Mouse (Mus musculus): ENCODE measurements around the gene Gm44805. TPM values are rescaled to one million over a fixed set of nuclear protein-coding genes. Genes with fewer than 3 reads are reported as not detected.
A peak's percentile ranks its signal among the peaks of the same experiment; 100 is the strongest.

Gm44805 gene
- polyA plus RNA-seq, 1 experiment from 2014 or later, result not detected

DNA sequence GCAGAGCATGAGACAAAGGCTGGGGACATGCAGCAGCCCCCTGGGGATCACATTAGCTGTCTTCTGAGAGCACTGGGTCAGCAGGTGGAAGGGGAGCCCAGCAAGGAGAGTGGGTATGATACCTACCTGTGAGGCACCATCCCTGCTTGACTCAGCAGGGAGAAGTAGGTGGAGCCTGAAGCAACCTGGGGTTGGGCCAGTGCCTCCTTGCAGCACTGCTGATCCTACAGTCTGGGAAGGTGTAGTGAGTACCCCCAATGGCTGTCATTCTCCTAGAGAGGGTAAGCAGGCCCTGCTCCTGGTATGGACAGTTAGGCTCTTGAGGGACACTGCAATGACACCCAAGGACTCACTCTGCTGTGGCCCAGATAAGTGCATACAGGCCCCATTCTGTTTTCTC, 48.9 kb downstream of the Gm44805 start:
- Histone ChIP-seq H3K4me1 (ENCODE audit: control insufficient read depth, insufficient read depth, low read length) (peaks cover 2% of the 10 kb centered on the region; the same call in 1 of the 2 replicates), H3K27ac (ENCODE audit: low read depth, low read length) (no peak overlapping the region), H3K27me3 (replicated peaks; ENCODE audit: control insufficient read depth, insufficient read depth, low read length) (no peaks in the 10 kb centered on the region), H3K36me3 (ENCODE audit: control insufficient read depth, insufficient read depth, low read length) (peaks cover 55% of the 10 kb centered on the region), H3K4me3 (ENCODE audit: low read depth, low read length) (no peak overlapping the region), H3K4me2 (ENCODE audit: low read length) (no peak overlapping the region), H3K9ac (ENCODE audit: low read length) (no peak overlapping the region), H3K9me3 (replicated peaks; ENCODE audit: control insufficient read depth, low read length) (no peaks in the 10 kb centered on the region)
- no peak for DNase-seq (ENCODE audit: low spot score)
- no peak for ATAC-seq

DNA sequence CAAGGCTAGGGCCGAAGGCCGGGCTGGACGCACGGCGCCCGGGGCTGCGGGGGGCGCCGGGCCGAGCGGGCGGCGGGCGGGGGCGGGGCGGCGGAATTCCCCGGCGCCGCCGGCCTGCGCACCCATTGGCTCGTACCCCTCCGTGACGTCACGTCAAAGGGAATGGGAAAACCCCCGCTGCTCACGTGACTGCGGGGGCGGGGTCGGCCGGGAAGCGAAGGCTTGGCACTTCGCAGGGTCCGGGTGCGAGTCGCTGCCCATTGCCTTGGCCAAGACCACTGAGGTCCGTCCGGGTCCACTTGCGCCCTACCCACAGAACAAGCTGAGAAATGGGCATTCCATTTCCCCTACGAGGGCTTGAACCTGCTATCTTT, 51.9 kb downstream of the Gm44805 start, which contains the start of gene Relb:
Gene Relb, minus strand, starts transcription at position 78 of the 374 bp plus-strand sequence.
- no peaks in the 10 kb centered on the region for H3K27me3 ChIP-seq (replicated peaks; ENCODE audit: control insufficient read depth, insufficient read depth, low read length)
- peaks cover 25% of the 10 kb centered on the region for H3K36me3 ChIP-seq (ENCODE audit: control insufficient read depth, insufficient read depth, low read length)
- peak within 1 kb of the TSS; percentile 56; the same call in 1 of the 2 replicates for H3K27ac ChIP-seq (ENCODE audit: low read depth, low read length)
- peak; percentile 95 for DNase-seq (ENCODE audit: low spot score)
- H3K4me2 ChIP-seq (ENCODE audit: low read length), result peak within 1 kb of the TSS; percentile 98
- peak within 1 kb of the TSS; percentile 52; the same call in 1 of the 2 replicates for H3K9ac ChIP-seq (ENCODE audit: low read length)
- peaks cover 2% of the 10 kb centered on the region; the same call in 1 of the 2 replicates for H3K4me1 ChIP-seq (ENCODE audit: control insufficient read depth, insufficient read depth, low read length)
- no peaks in the 10 kb centered on the region for H3K9me3 ChIP-seq (replicated peaks; ENCODE audit: control insufficient read depth, low read length)
- peak within 1 kb of the TSS; percentile 67 for H3K4me3 ChIP-seq (ENCODE audit: low read depth, low read length)
- peak; percentile 78 for ATAC-seq
- 2% methylated on average over 36 of the region's 41 CpGs for WGBS

DNA sequence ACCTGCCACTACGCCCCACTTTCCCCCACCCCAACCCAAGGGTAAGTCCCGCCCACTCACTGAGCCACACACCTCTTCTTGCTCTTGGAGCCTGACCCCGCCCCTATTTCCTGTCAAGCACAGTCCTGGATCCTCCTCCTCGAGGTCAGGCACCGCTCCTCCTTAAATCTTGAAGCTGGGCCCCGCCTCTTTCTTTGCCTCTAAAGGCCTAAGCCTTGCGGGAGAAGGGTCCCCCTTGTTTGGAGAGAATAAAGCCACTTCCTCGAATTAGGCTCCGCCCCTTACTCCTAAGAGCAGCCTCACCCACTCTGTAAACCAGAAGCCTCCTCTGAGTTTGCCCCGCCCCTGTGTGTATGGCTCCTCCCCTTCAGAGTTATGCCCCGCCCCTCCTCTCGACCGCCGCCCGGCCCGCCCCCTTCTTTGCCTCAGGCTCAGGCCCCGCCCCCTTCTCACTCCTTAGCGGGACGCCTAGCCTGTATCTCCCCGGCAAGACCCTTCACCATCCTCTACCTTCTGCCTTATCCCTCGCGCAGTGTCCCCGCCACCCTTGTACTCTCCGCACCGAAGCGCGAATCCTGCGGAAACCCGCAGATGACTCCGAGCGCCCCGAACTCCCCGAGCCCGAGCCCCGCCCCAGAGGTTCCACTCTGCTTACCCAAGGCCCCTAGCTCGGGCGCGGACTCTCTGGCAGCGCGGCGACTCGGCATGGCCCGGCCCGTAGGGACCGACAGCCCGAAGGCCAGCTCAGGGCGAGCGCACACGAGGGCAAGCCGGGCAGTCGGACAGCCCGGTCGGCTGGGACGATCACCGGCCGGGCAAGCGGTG, 52.5 kb downstream of the Gm44805 start:
- peak; percentile 85 for DNase-seq (ENCODE audit: low spot score)
- Histone ChIP-seq H3K27me3 (replicated peaks; ENCODE audit: control insufficient read depth, insufficient read depth, low read length) (no peaks in the 10 kb centered on the region), H3K4me3 (ENCODE audit: low read depth, low read length) (peak overlapping the region; percentile 67), H3K36me3 (ENCODE audit: control insufficient read depth, insufficient read depth, low read length) (peaks cover 19% of the 10 kb centered on the region), H3K9me3 (replicated peaks; ENCODE audit: control insufficient read depth, low read length) (no peaks in the 10 kb centered on the region), H3K27ac (ENCODE audit: low read depth, low read length) (peak overlapping the region; percentile 56; the same call in 1 of the 2 replicates), H3K4me2 (ENCODE audit: low read length) (peak overlapping the region; percentile 98), H3K9ac (ENCODE audit: low read length) (peak overlapping the region; percentile 52; the same call in 1 of the 2 replicates), H3K4me1 (ENCODE audit: control insufficient read depth, insufficient read depth, low read length) (peaks cover 2% of the 10 kb centered on the region; the same call in 1 of the 2 replicates)
- peak; percentile 86 for ATAC-seq
- WGBS, result 1% methylated on average over 56 of the region's 57 CpGs

DNA sequence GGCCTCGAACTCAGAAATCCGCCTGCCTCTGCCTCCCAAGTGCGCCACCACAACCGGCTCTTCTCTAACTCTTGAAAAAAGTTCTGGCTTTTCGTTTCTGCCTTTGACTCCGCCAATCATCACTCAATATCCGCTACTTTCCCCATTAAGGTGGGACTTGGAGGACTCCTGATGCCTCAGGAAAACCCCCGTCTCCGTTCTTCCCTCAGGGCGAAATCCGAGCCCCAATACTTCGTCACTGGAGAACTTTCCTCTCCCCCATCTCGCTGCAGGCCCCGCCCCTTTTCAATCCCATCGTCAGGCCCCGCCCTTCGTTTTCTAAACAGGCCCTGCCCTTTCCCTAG, 53.1 kb downstream of the Gm44805 start:
- Histone ChIP-seq H3K27ac (ENCODE audit: low read depth, low read length) (no peak overlapping the region), H3K36me3 (ENCODE audit: control insufficient read depth, insufficient read depth, low read length) (peaks cover 13% of the 10 kb centered on the region), H3K27me3 (replicated peaks; ENCODE audit: control insufficient read depth, insufficient read depth, low read length) (no peaks in the 10 kb centered on the region), H3K4me2 (ENCODE audit: low read length) (peak overlapping the region; percentile 98), H3K9ac (ENCODE audit: low read length) (0 out of 2 replicates have a peak overlapping the region, but pooled peaks have one; percentile 2), H3K4me1 (ENCODE audit: control insufficient read depth, insufficient read depth, low read length) (peaks cover 2% of the 10 kb centered on the region; the same call in 1 of the 2 replicates), H3K9me3 (replicated peaks; ENCODE audit: control insufficient read depth, low read length) (no peaks in the 10 kb centered on the region), H3K4me3 (ENCODE audit: low read depth, low read length) (peak overlapping the region; percentile 67)
- 18% methylated on average over 17 of the region's 17 CpGs for WGBS
- ATAC-seq, result no peak
- DNase-seq (ENCODE audit: low spot score), result no peak

DNA sequence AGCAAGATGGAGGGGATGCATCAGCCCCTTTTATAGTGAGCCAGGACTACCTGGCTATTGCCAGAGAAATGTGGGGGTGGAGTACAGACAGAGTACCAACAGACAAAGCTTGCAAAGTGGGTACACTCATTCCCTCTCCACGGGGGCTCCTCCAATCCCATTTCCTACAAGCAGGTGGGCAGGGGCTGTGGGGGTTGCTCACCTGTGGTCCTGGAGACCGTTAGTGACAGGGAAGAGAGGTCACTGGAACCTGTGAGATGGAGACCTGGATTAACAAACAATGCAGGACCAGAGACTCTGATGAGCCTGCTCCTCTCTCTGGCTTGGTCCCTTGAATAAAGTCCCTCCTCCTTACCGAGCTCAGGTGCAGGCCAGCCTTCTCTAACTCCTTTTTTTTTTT, 53.5 kb downstream of the Gm44805 start:
- Histone ChIP-seq H3K9me3 (replicated peaks; ENCODE audit: control insufficient read depth, low read length) (no peaks in the 10 kb centered on the region), H3K4me1 (ENCODE audit: control insufficient read depth, insufficient read depth, low read length) (peaks cover 2% of the 10 kb centered on the region; the same call in 1 of the 2 replicates), H3K36me3 (ENCODE audit: control insufficient read depth, insufficient read depth, low read length) (peaks cover 9% of the 10 kb centered on the region; the same call in 1 of the 2 replicates), H3K27ac (ENCODE audit: low read depth, low read length) (no peak overlapping the region), H3K4me2 (ENCODE audit: low read length) (0 out of 2 replicates have a peak overlapping the region, but pooled peaks have one; percentile 98), H3K4me3 (ENCODE audit: low read depth, low read length) (no peak overlapping the region), H3K9ac (ENCODE audit: low read length) (no peak overlapping the region), H3K27me3 (replicated peaks; ENCODE audit: control insufficient read depth, insufficient read depth, low read length) (no peaks in the 10 kb centered on the region)
- DNase-seq (ENCODE audit: low spot score) (no peak), ATAC-seq (no peak)
- WGBS, result 72% methylated on average over 3 of the region's 3 CpGs

DNA sequence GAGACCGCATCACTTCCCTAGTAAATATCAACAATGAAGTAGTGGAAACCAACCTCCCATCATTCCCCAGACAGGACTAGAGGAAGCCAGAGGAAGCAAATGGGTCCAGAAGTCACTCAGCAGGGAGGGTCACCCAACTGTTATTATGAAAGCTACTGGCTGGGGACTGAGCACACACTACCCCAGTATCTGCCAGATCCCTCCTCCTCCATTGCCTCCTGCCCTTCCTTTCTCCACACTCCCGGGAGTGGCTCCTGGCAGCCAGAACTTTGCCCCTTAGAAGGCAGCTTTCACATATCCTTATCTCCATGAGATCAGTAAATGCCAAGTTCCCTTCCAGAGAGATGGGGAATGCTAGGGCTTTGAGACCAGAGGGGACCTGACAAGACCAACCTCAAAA, 57.8 kb downstream of the Gm44805 start:
- 78% methylated on average over 2 of the region's 2 CpGs for WGBS

DNA sequence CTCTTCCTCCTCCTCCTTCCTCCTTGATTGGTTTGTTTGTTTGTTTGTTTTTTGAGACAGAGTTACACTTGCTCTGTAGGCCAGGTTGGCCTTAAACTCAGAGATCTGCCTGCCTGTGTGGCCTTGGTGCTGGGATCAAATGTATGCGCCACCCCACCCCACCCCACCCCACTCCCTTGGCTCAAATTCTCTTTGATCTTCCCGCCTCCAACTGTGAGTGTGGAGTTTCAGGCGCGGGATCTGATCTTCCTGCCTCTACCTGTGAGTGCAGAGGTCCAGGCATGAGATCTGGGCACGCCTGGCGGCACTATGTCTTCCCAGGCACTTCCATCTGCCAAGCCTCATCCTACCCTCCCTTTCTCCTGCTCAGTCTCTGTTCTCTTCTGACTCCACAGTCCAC, 59.0 kb downstream of the Gm44805 start:
- H3K4me1 ChIP-seq (ENCODE audit: control insufficient read depth, insufficient read depth, low read length), result peaks cover 4% of the 10 kb centered on the region; the same call in 1 of the 2 replicates
- no peaks in the 10 kb centered on the region for H3K27me3 ChIP-seq (replicated peaks; ENCODE audit: control insufficient read depth, insufficient read depth, low read length)
- no peak overlapping the region for H3K4me2 ChIP-seq (ENCODE audit: low read length)
- no peak overlapping the region for H3K27ac ChIP-seq (ENCODE audit: low read depth, low read length)
- no peak overlapping the region for H3K9ac ChIP-seq (ENCODE audit: low read length)
- H3K36me3 ChIP-seq (ENCODE audit: control insufficient read depth, insufficient read depth, low read length), result no peaks in the 10 kb centered on the region
- DNase-seq (ENCODE audit: low spot score), result no peak
- no peak overlapping the region for H3K4me3 ChIP-seq (ENCODE audit: low read depth, low read length)
- WGBS, result 47% methylated on average over 6 of the region's 6 CpGs
- no peak for ATAC-seq
- H3K9me3 ChIP-seq (replicated peaks; ENCODE audit: control insufficient read depth, low read length), result no peaks in the 10 kb centered on the region

More for the DNA sequence above, 57.8 kb downstream of the Gm44805 start:
- Histone ChIP-seq H3K36me3 (ENCODE audit: control insufficient read depth, insufficient read depth, low read length) (no peaks in the 10 kb centered on the region), H3K4me2 (ENCODE audit: low read length) (no peak overlapping the region), H3K4me3 (ENCODE audit: low read depth, low read length) (no peak overlapping the region), H3K27me3 (replicated peaks; ENCODE audit: control insufficient read depth, insufficient read depth, low read length) (no peaks in the 10 kb centered on the region), H3K9ac (ENCODE audit: low read length) (no peak overlapping the region), H3K27ac (ENCODE audit: low read depth, low read length) (no peak overlapping the region), H3K4me1 (ENCODE audit: control insufficient read depth, insufficient read depth, low read length) (peaks cover 6% of the 10 kb centered on the region; the same call in 1 of the 2 replicates), H3K9me3 (replicated peaks; ENCODE audit: control insufficient read depth, low read length) (no peaks in the 10 kb centered on the region)
- DNase-seq (ENCODE audit: low spot score), result no peak
- no peak for ATAC-seq

All from forebrain, embryonic 14.5 days (tissue).